Mouse (Mus musculus) megakaryocyte, adult 5-6 weeks (primary cell): ENCODE results near the gene Srgap1. TPM values are rescaled to one million over a fixed set of nuclear protein-coding genes. Genes with fewer than 3 reads are reported as not detected.

Source experiments
- total RNA-seq, 2 experiments: library from RNA; stranded (forward) in 1 of 2; stranded (reverse) in 1 of 2; fragments of 153-499, 151-499 nt in 1 of 2; fragments of 221-1000, 200-1000 nt in 1 of 2; gene quantifications; 2 replicates each; pipeline versions ENCODE4 v1.2.3 to v1.2.4; 2015 to 2017

The Srgap1 gene
- total RNA-seq, 2 experiments from 2014 or later, result 0.07 TPM

Other genes with a start within 250 kb of the Srgap1 start
- 19.9 and 24.9 TPM in 2 replicates for gene Rxylt1, start 50.1 kb upstream of the Srgap1 start, total RNA-seq (2015)
- gene Rxylt1, start 50.1 kb upstream of the Srgap1 start, total RNA-seq (2017), result 19.4 and 43.1 TPM in 2 replicates